Mouse (Mus musculus) neutrophil, adult 5-6 weeks (primary cell): ENCODE measurements around the gene Mad2l2. TPM values are rescaled to one million over a fixed set of nuclear protein-coding genes. Genes with fewer than 3 reads are reported as not detected.
"Not testable (repeated sequence)": the region's sequence is repeated elsewhere in the genome, so short reads cannot be mapped to it uniquely, and the experiment has no call there.

Experiments used
- ATAC-seq: fragments of 151-379, 151-347 bp; 2 replicates; pipeline ENCODE4 v1.8.0; 2017; ENCODE audit warnings: mild to moderate bottlenecking, moderate TSS enrichment; ENCODE audit not compliant: insufficient number of reproducible peaks, poor library complexity, low FRiP score, severe bottlenecking; ENCODE audit errors: extremely low read depth
- total RNA-seq: library from RNA; stranded (forward); fragments of 200-1000 nt; gene quantifications from 2 replicates; pipeline ENCODE4 v1.2.3, GENCODE M21; 2017

The Mad2l2 gene
- total RNA-seq, 1 experiment from 2014 or later = 8.7 TPM

- peak; percentile 24; the same call in 1 of the 2 replicates for ATAC-seq
Observed at GRCm38 (mm10) chr4:148101801-148102527, 28.2 kb upstream of the Mad2l2 start.

GRCm38 (mm10) chr4:148104146-148104545 lies 26.0 kb upstream of the Mad2l2 start:
- ATAC-seq = no peak

GRCm38 (mm10) chr4:148107621-148108291 lies 22.4 kb upstream of the Mad2l2 start:
- no peak for ATAC-seq

GRCm38 (mm10) chr4:148108565-148109100 lies 21.6 kb upstream of the Mad2l2 start:
- ATAC-seq = no peak

GRCm38 (mm10) chr4:148109215-148109614 lies 21.0 kb upstream of the Mad2l2 start:
- ATAC-seq = no peak

DNA sequence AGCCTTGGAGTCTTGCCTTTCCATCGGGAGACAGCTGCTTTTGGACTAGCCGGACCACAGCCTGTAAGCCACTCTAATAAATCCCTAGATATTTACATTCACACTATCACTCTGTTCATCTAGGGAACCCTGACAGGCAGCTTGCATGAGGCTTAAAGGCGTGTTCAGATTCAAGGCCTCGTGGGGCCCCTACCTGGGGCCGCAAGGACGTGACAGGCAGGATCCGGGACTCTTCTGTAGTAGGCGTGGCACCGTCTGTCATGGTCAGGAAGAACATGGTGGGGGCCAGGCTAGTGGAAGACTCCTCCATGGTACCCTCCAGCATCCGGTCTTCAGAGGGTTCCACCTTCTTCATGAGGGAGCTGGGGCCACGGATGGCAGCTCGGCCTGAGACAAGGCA lies 17.7 kb upstream of the Mad2l2 start:
- no peak for ATAC-seq

DNA sequence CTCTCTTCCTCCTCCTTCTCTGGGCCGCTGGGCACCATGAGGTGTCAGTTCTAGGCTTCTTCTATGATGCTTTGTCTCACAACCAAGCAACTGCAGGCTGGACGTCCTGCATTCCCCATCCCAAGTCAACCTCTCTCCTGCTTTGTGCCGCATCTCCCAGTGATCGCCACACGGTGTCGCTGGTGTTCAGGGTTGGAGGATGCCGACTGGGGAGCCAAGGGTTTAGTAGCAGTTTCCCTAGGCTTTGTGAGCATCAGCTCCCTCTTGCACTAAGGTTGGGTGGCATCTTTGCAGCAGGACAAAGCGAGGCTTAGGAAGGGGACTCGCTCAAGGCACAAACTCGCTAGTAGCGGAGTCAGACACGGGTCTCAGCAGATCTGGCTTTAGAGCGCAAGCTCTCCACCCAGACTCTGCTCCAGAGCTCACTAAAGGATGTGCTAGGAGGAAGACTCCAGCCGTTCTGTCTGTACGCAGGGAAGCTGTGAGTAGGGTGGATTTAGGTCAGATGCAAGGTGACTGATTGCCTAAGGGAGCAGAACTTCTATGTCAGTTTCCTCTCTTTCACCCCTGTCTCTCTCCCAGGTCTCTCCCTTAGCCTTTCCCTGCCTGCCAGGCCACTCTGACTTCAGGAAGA lies 15.3 kb upstream of the Mad2l2 start:
- ATAC-seq = peak; percentile 87

GRCm38 (mm10) chr4:148115467-148115866 lies 14.7 kb upstream of the Mad2l2 start:
- no peak for ATAC-seq

GRCm38 (mm10) chr4:148116657-148117056 lies 13.5 kb upstream of the Mad2l2 start:
- ATAC-seq = no peak

DNA sequence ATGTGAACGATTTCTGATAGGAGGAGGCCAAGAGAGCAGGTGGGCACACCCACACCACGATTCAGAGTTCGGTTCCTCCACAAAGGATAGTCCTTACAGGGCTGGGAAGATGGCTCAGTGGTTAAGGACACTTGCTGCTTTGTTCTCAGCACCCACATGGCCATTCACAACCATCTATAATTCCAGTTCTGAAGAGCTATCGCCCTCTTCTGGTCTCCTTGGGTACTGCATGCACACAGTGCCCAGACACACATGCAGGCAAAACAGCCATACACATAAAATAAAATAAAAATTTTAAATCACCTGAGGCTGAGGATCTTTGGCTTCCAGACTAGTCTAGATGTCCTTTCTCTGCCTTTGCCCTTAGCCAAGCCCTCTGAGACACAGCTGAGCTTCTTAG lies 12.8 kb upstream of the Mad2l2 start:
- ATAC-seq = no peak

DNA sequence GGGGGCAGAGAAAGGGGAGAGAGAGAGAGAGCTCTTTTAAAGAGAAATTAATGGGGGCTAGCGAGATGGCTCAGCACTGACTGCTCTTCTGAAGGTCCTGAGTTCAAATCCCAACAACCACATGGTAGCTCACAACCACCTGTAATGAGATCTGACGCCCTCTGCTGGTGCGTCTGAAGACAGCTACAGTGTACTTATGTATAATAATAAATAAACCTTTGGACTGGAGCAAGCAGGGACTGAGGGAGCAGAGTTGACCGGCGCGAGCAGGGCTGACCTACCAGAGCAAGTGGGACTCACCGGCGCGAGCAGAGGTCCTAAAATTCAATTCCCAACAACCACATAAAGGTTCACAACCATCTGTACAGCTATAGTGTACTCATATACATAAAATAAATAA lies 10.6 kb upstream of the Mad2l2 start:
- not testable (repeated sequence) for ATAC-seq

DNA sequence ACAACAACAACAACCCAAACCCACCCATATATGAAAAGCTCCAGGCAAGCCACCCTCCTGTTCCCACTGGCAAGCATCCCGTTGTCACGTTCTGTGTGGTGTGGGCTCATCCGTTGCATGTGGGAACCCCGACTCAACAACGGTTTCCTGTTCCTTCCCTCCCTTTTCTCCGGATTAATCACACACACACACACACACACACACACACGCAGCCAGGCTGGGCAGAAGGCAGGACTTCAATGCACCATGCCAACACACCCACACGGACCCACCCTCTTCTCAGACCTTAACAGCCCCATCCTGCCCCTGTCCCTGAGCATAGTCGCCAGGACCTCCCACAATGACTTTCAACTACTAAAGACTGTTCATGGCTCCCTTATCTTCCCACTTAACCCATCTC lies 9.6 kb upstream of the Mad2l2 start:
- no peak for ATAC-seq

GRCm38 (mm10) chr4:148121362-148121761 lies 8.8 kb upstream of the Mad2l2 start:
- no peak for ATAC-seq

DNA sequence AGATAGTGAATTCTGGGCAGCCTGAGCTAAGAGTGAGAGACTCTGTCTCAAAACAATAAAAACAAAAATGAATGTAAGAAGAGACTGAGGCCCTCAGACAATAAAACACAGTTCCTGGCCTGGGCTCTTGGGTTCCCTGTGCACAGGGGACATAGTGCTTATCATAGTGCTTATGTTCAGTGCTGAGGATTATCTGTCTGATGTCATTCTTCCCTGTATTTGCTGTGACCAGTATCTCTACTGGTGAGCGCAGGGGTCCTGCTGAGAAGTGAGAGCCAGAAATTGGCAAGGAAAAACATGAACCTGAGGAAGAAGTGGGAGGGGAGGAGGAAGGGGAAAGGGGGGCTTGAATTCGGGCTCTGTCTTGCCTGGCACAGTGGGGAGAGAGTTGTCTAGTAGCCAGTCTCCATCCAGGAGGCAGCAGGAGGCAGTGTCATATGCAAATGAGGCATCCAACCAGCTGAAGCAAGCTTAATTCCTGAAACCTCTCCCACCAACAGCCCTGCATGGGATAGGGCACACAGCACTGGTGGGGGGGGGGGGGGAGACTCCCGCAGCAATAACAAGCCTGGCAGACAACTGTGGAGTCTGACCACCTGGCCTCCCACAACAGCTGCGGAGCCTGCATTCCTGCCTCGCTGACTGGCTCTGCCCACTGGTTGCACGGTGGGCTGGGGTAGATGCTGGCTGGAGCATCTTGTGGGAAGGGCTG lies 8.0 kb upstream of the Mad2l2 start:
- ATAC-seq = no peak

DNA sequence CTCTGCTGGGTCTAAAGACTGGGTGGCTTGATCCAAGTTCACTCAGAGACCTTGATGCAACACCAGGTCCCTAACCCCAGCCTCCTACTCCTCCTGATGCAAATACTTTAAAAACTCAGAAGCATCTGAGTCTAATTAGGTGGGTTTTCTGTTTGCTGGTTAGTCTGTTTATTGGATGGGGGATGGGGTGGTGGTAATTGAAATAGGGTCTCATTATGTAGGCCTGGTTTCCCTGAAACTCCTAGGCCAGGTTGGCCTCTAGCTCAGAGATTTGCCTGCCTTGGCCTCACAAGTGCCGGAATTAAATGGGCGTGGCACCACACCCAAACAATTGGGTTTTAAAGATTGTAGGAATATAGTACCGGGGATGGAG lies 7.5 kb upstream of the Mad2l2 start:
- no peak for ATAC-seq

- no peak for ATAC-seq
Observed at GRCm38 (mm10) chr4:148128241-148128640, 1.9 kb upstream of the Mad2l2 start.

DNA sequence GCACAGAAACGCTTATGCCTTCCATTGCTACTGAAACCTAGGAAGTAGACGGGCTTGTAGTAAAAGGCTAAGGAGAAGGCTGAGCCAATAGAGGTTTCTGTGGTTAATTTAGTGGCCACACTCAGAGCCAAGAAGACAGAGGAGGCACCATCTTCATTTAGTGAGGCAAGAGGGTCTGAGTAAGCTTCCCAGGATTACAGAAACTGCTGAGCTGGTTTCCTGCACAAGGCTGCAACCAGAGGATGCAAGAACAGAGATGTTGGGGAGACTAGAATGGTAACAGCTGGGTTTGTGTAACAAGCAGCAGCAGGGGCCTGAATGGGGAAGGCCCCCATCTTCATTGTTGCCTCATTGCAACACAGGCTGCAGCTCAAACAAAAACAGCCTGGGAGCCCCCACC lies 1.5 kb upstream of the Mad2l2 start:
- no peak for ATAC-seq

DNA sequence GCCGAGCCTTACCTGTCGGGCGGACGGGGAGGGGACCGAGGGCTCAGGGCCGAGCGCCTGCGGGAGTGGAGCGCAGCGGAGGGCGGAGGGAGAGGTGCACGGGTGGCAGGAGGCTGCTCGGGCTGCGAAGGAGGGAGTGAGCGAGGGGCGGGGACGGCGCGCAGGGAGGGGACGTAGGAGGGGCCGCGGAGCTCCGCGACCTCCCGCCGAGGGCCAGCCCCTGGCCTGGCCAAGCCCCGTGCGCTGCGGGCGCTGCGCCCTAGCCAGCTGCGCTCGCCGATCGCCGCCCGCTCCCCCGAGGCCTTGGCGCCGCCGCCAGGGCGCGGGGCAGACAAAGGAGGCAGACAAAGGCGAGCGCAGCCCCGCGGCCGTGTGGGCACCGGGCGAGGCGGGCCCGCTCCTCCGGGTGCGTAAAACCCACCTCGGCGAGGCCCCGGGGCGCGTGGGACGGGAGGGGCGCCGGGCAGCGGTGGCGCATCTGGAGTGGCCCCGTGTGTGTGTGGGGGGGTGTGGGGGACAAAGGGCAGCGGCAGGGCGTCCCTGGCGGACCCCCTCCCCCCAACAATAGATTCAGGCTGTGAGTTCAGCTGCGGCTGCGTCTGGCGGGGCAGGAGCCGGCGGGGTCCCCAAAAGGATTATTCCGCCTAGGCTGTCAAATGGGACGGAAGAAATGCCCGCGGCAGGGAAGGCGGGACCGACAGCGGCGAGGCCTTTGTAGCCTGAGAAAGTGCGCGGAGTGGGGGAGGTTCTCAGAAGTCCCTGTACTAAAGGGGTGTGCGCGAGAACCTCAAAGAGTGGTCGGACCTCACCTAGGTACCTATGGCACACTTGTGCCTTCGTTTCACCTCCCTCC lies 603 bp downstream of the Mad2l2 start, which contains the start of gene Draxin:
Draxin (minus strand) TSS at position 138 of the 853 bp plus-strand sequence.
- no peak for ATAC-seq
